Mouse (Mus musculus) c-Kit-negative CD71-positive TER-119-positive erythroid progenitor cells, embryonic 14.5 days (primary cell): ENCODE measurements around the gene Etv5.

Experiments
- DNase-seq: peaks from one replicate; pipeline ENCODE4 v3.0.0-alpha.2; 2013; ENCODE audit warnings: low read depth, low spot score

Gene Etv5

GRCm38 (mm10) chr16:22348014-22348413, 91.5 kb downstream of the Etv5 start:
- no peak for DNase-seq

- no peak for DNase-seq
Measured at GRCm38 (mm10) chr16:22341236-22341671, 98.3 kb downstream of the Etv5 start.

- no peak for DNase-seq
Measured at GRCm38 (mm10) chr16:22335781-22336180, 103.7 kb downstream of the Etv5 start.
